Mouse (Mus musculus): ENCODE results near the gene Lta. TPM values are rescaled to one million over a fixed set of nuclear protein-coding genes. Genes with fewer than 3 reads are reported as not detected.

The Lta gene
- total RNA-seq (2014; rRNA removed) (0.27 TPM in 1 of 2 replicates, not detected in the other), polyA plus RNA-seq (2012; rRNA removed) (0.06 TPM in 1 of 2 replicates, not detected in the other)

GRCm38 (mm10) chr17:35204494-35205379, at the start of gene Lta:
Lta (minus strand) TSS chr17:35205351.
- H3K9ac ChIP-seq (ENCODE audit: low read depth, low read length), result no peak within 1 kb of the TSS
- TF ChIP-seq POLR2A (IDR thresholded peaks at IDR 0.05; ENCODE audit: extremely low read depth, insufficient read depth, low read length) (no peak), CTCF (IDR thresholded peaks at IDR 0.05; ENCODE audit: low read depth, low read length) (no peak)
- no peaks in the 10 kb centered on the region for H3K79me2 ChIP-seq (ENCODE audit: control insufficient read depth, insufficient read depth, low read length)
- H3K4me1 ChIP-seq (ENCODE audit: control insufficient read depth, insufficient read depth, low read length), result no peaks in the 10 kb centered on the region
- WGBS, result 67% methylated on average over 20 of the region's 20 CpGs
- no peak within 1 kb of the TSS for H3K4me3 ChIP-seq (ENCODE audit: insufficient read depth, low read depth, low read length)
- no peak for DNase-seq (ENCODE audit: extremely low read depth, low read depth, low spot score)
- H3K27me3 ChIP-seq (ENCODE audit: control insufficient read depth, insufficient read depth, low read length), result no peaks in the 10 kb centered on the region
- no peaks in the 10 kb centered on the region for H3K36me3 ChIP-seq (ENCODE audit: control insufficient read depth, insufficient read depth, low read length)
- H3K27ac ChIP-seq (replicated peaks; ENCODE audit: insufficient read depth, low read depth, low read length), result no peak within 1 kb of the TSS

GRCm38 (mm10) chr17:35254241-35255098, 49.3 kb upstream of the Lta start:
- Histone ChIP-seq H3K27me3 (ENCODE audit: control insufficient read depth, insufficient read depth, low read length) (no peaks in the 10 kb centered on the region), H3K9ac (ENCODE audit: low read depth, low read length) (no peak overlapping the region), H3K36me3 (ENCODE audit: control insufficient read depth, insufficient read depth, low read length) (peaks cover 17% of the 10 kb centered on the region; the same call in 1 of the 2 replicates), H3K4me1 (ENCODE audit: control insufficient read depth, insufficient read depth, low read length) (no peaks in the 10 kb centered on the region), H3K27ac (replicated peaks; ENCODE audit: insufficient read depth, low read depth, low read length) (no peak overlapping the region), H3K4me3 (ENCODE audit: insufficient read depth, low read depth, low read length) (no peak overlapping the region), H3K79me2 (ENCODE audit: control insufficient read depth, insufficient read depth, low read length) (no peaks in the 10 kb centered on the region)
- peak; percentile 36 for DNase-seq (ENCODE audit: extremely low read depth, low read depth, low spot score)
- WGBS, result 68% methylated on average over 11 of the region's 11 CpGs
- TF ChIP-seq POLR2A (IDR thresholded peaks at IDR 0.05; ENCODE audit: extremely low read depth, insufficient read depth, low read length), result no peak
- TF ChIP-seq CTCF (IDR thresholded peaks at IDR 0.05; ENCODE audit: low read depth, low read length), result peak; percentile 91

GRCm38 (mm10) chr17:35253293-35254093, 48.3 kb upstream of the Lta start:
- Histone ChIP-seq H3K4me1 (ENCODE audit: control insufficient read depth, insufficient read depth, low read length) (no peaks in the 10 kb centered on the region), H3K9ac (ENCODE audit: low read depth, low read length) (no peak overlapping the region), H3K27ac (replicated peaks; ENCODE audit: insufficient read depth, low read depth, low read length) (no peak overlapping the region), H3K27me3 (ENCODE audit: control insufficient read depth, insufficient read depth, low read length) (no peaks in the 10 kb centered on the region), H3K36me3 (ENCODE audit: control insufficient read depth, insufficient read depth, low read length) (peaks cover 25% of the 10 kb centered on the region; the same call in 1 of the 2 replicates), H3K4me3 (ENCODE audit: insufficient read depth, low read depth, low read length) (no peak overlapping the region), H3K79me2 (ENCODE audit: control insufficient read depth, insufficient read depth, low read length) (no peaks in the 10 kb centered on the region)
- 83% methylated on average over 32 of the region's 32 CpGs for WGBS
- TF ChIP-seq POLR2A (IDR thresholded peaks at IDR 0.05; ENCODE audit: extremely low read depth, insufficient read depth, low read length), result no peak
- no peak for TF ChIP-seq CTCF (IDR thresholded peaks at IDR 0.05; ENCODE audit: low read depth, low read length)
- no peak for DNase-seq (ENCODE audit: extremely low read depth, low read depth, low spot score)

GRCm38 (mm10) chr17:35252619-35253292, 47.6 kb upstream of the Lta start:
- Histone ChIP-seq H3K4me1 (ENCODE audit: control insufficient read depth, insufficient read depth, low read length) (no peaks in the 10 kb centered on the region), H3K27me3 (ENCODE audit: control insufficient read depth, insufficient read depth, low read length) (no peaks in the 10 kb centered on the region), H3K27ac (replicated peaks; ENCODE audit: insufficient read depth, low read depth, low read length) (no peak overlapping the region), H3K36me3 (ENCODE audit: control insufficient read depth, insufficient read depth, low read length) (peaks cover 30% of the 10 kb centered on the region), H3K9ac (ENCODE audit: low read depth, low read length) (no peak overlapping the region), H3K4me3 (ENCODE audit: insufficient read depth, low read depth, low read length) (no peak overlapping the region), H3K79me2 (ENCODE audit: control insufficient read depth, insufficient read depth, low read length) (no peaks in the 10 kb centered on the region)
- DNase-seq (ENCODE audit: extremely low read depth, low read depth, low spot score), result no peak
- 83% methylated on average over 18 of the region's 18 CpGs for WGBS
- TF ChIP-seq POLR2A (IDR thresholded peaks at IDR 0.05; ENCODE audit: extremely low read depth, insufficient read depth, low read length) (no peak), CTCF (IDR thresholded peaks at IDR 0.05; ENCODE audit: low read depth, low read length) (no peak)

- H3K79me2 ChIP-seq (ENCODE audit: control insufficient read depth, insufficient read depth, low read length), result no peaks in the 10 kb centered on the region
- H3K27me3 ChIP-seq (ENCODE audit: control insufficient read depth, insufficient read depth, low read length), result no peaks in the 10 kb centered on the region
- no peak overlapping the region for H3K27ac ChIP-seq (replicated peaks; ENCODE audit: insufficient read depth, low read depth, low read length)
- DNase-seq (ENCODE audit: extremely low read depth, low read depth, low spot score), result no peak
- no peak for TF ChIP-seq POLR2A (IDR thresholded peaks at IDR 0.05; ENCODE audit: extremely low read depth, insufficient read depth, low read length)
- no peak for TF ChIP-seq CTCF (IDR thresholded peaks at IDR 0.05; ENCODE audit: low read depth, low read length)
- H3K9ac ChIP-seq (ENCODE audit: low read depth, low read length), result no peak overlapping the region
- H3K4me1 ChIP-seq (ENCODE audit: control insufficient read depth, insufficient read depth, low read length), result no peaks in the 10 kb centered on the region
- 83% methylated on average over 5 of the region's 5 CpGs for WGBS
- peaks cover 37% of the 10 kb centered on the region for H3K36me3 ChIP-seq (ENCODE audit: control insufficient read depth, insufficient read depth, low read length)
- H3K4me3 ChIP-seq (ENCODE audit: insufficient read depth, low read depth, low read length), result no peak overlapping the region
Observed at GRCm38 (mm10) chr17:35251981-35252380, 46.8 kb upstream of the Lta start.

Measured in liver, adult 2 months (tissue).